Mouse (Mus musculus) ES-Bruce4 (cell line): ENCODE data around the gene Gemin6.

Experiments used
- EP300 ChIP-seq: IDR thresholded peaks from 2 replicates; pipeline ENCODE4 v1.6.1; 2011; ENCODE audit warnings: low read depth, low read length; ENCODE audit not compliant: insufficient read depth
- POLR2A ChIP-seq: IDR thresholded peaks from one replicate; pipeline ENCODE4 v1.8.1; 2011; ENCODE audit warnings: low read length; ENCODE audit not compliant: insufficient read depth

DNA sequence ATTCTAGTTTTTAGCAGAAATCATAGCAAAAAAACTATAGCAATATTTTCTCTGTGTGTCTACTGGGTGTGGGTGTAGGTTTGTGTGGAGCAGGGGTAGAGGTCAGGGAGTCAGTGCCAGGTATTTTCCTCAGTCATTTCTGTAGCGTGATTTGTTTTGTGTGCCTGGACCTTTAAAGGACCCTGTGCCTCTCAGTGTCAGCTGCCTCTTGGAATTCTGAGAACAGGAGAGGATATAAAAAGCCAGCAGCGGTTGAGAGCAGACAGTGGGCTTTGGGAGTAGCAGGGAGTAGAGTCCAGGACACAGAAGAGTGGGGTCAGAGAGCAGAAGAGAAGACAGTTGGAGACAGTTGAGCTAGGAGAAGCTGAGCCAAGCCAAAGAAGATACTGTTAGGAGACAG, 4.1 kb upstream of the Gemin6 start:
- TF ChIP-seq EP300 (no peak), POLR2A (no peak)
